Mouse (Mus musculus): ENCODE results near the gene Tmem89.

Tmem89 gene

GRCm38 (mm10) chr9:108914491-108914890 lies at the start of gene Tmem89:
Gene Tmem89 (plus strand): TSS chr9:108914619.
- peak; percentile 98 for DNase-seq

- DNase-seq, result no peak
These were observed 2.1 kb upstream of the Tmem89 start for GRCm38 (mm10) chr9:108912308-108912707.

- DNase-seq, result no peak
These were observed 1.3 kb upstream of the Tmem89 start for GRCm38 (mm10) chr9:108913161-108913560.

GRCm38 (mm10) chr9:108913621-108914020 lies 798 bp upstream of the Tmem89 start:
- peak; percentile 95 for DNase-seq

- no peak for DNase-seq
These were observed 11.5 kb downstream of the Tmem89 start for GRCm38 (mm10) chr9:108925897-108926296.

- DNase-seq, result no peak
These were observed 14.0 kb downstream of the Tmem89 start for GRCm38 (mm10) chr9:108928424-108928823.

GRCm38 (mm10) chr9:108935991-108936390 lies 21.6 kb downstream of the Tmem89 start:
- no peak for DNase-seq

GRCm38 (mm10) chr9:108936418-108937364 lies 22.3 kb downstream of the Tmem89 start, which contains the start of gene Uqcrc1:
Gene Uqcrc1 (plus strand): TSS chr9:108936633.
- DNase-seq, result peak; percentile 99

GRCm38 (mm10) chr9:108945111-108945510 lies 30.7 kb downstream of the Tmem89 start:
- no peak for DNase-seq

GRCm38 (mm10) chr9:108945608-108946007 lies 31.2 kb downstream of the Tmem89 start:
- no peak for DNase-seq

GRCm38 (mm10) chr9:108949231-108949966 lies 35.0 kb downstream of the Tmem89 start:
- peak; percentile 95 for DNase-seq

GRCm38 (mm10) chr9:108949967-108950728 lies 35.7 kb downstream of the Tmem89 start:
- DNase-seq, result no peak

- DNase-seq, result no peak
These were observed 38.7 kb downstream of the Tmem89 start, which contains the start of gene Col7a1 for GRCm38 (mm10) chr9:108953081-108953636. Gene Col7a1 (plus strand): TSS chr9:108953586.

- DNase-seq, result no peak
These were observed 40.8 kb downstream of the Tmem89 start for GRCm38 (mm10) chr9:108955241-108955640.

GRCm38 (mm10) chr9:108955846-108956245 lies 41.4 kb downstream of the Tmem89 start:
- no peak for DNase-seq

- DNase-seq, result no peak
These were observed 49.2 kb downstream of the Tmem89 start for GRCm38 (mm10) chr9:108963577-108963976.

GRCm38 (mm10) chr9:108964338-108964737 lies 49.9 kb downstream of the Tmem89 start:
- DNase-seq, result no peak

Measured in heart, adult 11 months (tissue).